Mouse (Mus musculus) erythroblast, adult 5-6 weeks (primary cell): Measurements from ENCODE around the gene Ano6. TPM values are rescaled to one million over a fixed set of nuclear protein-coding genes. Genes with fewer than 3 reads are reported as not detected.

Experiments
- ATAC-seq: replicated peaks from 2 replicates; pipeline ENCODE4 v1.8.0; 2016; ENCODE audit warnings: moderate number of reproducible peaks, mild to moderate bottlenecking, moderate TSS enrichment, inconsistent platforms; ENCODE audit not compliant: poor library complexity, low FRiP score, severe bottlenecking
- total RNA-seq, 2 experiments: library from RNA; stranded (forward) in 1 of 2; stranded (reverse) in 1 of 2; fragments of 150-400 nt in 1 of 2; fragments of 200-764, 138-1000 nt in 1 of 2; gene quantifications; 2 replicates each; pipeline versions ENCODE4 v1.2.3 to v1.2.4; 2015 to 2017; ENCODE audit warnings: low replicate concordance in 2 of 2

Gene Ano6
- total RNA-seq, 2 experiments from 2014 or later = 9.6 to 20.5 TPM

GRCm38 (mm10) chr15:95907909-95908308, 117.3 kb downstream of the Ano6 start:
- peak; percentile 87 for ATAC-seq

- no peak for ATAC-seq
Observed at GRCm38 (mm10) chr15:95910099-95910780, 119.6 kb downstream of the Ano6 start.

GRCm38 (mm10) chr15:95914963-95915362, 124.3 kb downstream of the Ano6 start:
- no peak for ATAC-seq

GRCm38 (mm10) chr15:95915477-95915876, 124.8 kb downstream of the Ano6 start:
- ATAC-seq = no peak

GRCm38 (mm10) chr15:95917330-95917729, 126.7 kb downstream of the Ano6 start:
- ATAC-seq = peak; percentile 71

GRCm38 (mm10) chr15:95920047-95920446, 129.4 kb downstream of the Ano6 start:
- no peak for ATAC-seq

- no peak for ATAC-seq
Observed at GRCm38 (mm10) chr15:95921072-95921471, 130.4 kb downstream of the Ano6 start.

GRCm38 (mm10) chr15:95921639-95922038, 131.0 kb downstream of the Ano6 start:
- ATAC-seq = peak; percentile 82

- no peak for ATAC-seq
Observed at GRCm38 (mm10) chr15:95922558-95922957, 131.9 kb downstream of the Ano6 start.

- peak; percentile 35; the same call in 1 of the 2 replicates for ATAC-seq
Observed at GRCm38 (mm10) chr15:95925334-95925986, 134.8 kb downstream of the Ano6 start.

- ATAC-seq = no peak
Observed at GRCm38 (mm10) chr15:95929087-95929486, 138.4 kb downstream of the Ano6 start.

- no peak for ATAC-seq
Observed at GRCm38 (mm10) chr15:95931013-95931775, 140.6 kb downstream of the Ano6 start.

- ATAC-seq = no peak
Observed at GRCm38 (mm10) chr15:95932358-95932757, 141.7 kb downstream of the Ano6 start.

- ATAC-seq = no peak
Observed at GRCm38 (mm10) chr15:95935141-95935540, 144.5 kb downstream of the Ano6 start.

- ATAC-seq = peak; percentile 83
Observed at GRCm38 (mm10) chr15:95943470-95943869, 152.8 kb downstream of the Ano6 start.

GRCm38 (mm10) chr15:95944299-95944698, 153.7 kb downstream of the Ano6 start:
- ATAC-seq = no peak

- no peak for ATAC-seq
Observed at GRCm38 (mm10) chr15:95945951-95946708, 155.5 kb downstream of the Ano6 start.

- ATAC-seq = no peak
Observed at GRCm38 (mm10) chr15:95948411-95948810, 157.8 kb downstream of the Ano6 start.

GRCm38 (mm10) chr15:95949336-95949735, 158.7 kb downstream of the Ano6 start:
- ATAC-seq = no peak

- no peak for ATAC-seq
Observed at GRCm38 (mm10) chr15:95951497-95951896, 160.9 kb downstream of the Ano6 start.
